Mouse (Mus musculus) heart, postnatal 0 days (tissue): ENCODE data around the gene Armh3.

Source experiments
- CTCF ChIP-seq: IDR thresholded peaks from 2 replicates; pipeline ENCODE4 v1.5.1; 2016; ENCODE audit warnings: antibody characterized with exemption, control low read depth, low read depth
- EP300 ChIP-seq: IDR thresholded peaks from 2 replicates; pipeline ENCODE4 v1.6.1; 2016; ENCODE audit warnings: antibody characterized with exemption, low read depth

GRCm38 (mm10) chr19:45927236-45927635 is 71.1 kb downstream of the Armh3 start:
- TF ChIP-seq CTCF (no peak), EP300 (no peak)
